Mouse (Mus musculus): ENCODE data around the gene Neurod1. TPM values are rescaled to one million over a fixed set of nuclear protein-coding genes. Genes with fewer than 3 reads are reported as not detected.

Neurod1 gene
- polyA plus RNA-seq, 2 experiments from 2014 or later, result not detected

- ATAC-seq, result no peak
Observed at GRCm38 (mm10) chr2:79443401-79443800, 13.2 kb downstream of the Neurod1 start.

GRCm38 (mm10) chr2:79442906-79443305 lies 13.6 kb downstream of the Neurod1 start:
- ATAC-seq, result no peak

- no peak for ATAC-seq
Observed at GRCm38 (mm10) chr2:79442227-79442626, 14.3 kb downstream of the Neurod1 start.

GRCm38 (mm10) chr2:79430061-79430460 lies 26.5 kb downstream of the Neurod1 start:
- ATAC-seq, result no peak

- no peak for ATAC-seq
Observed at GRCm38 (mm10) chr2:79429650-79430049, 26.9 kb downstream of the Neurod1 start.

GRCm38 (mm10) chr2:79429108-79429507 lies 27.4 kb downstream of the Neurod1 start:
- ATAC-seq, result no peak

GRCm38 (mm10) chr2:79428569-79429104 lies 27.9 kb downstream of the Neurod1 start:
- no peak for ATAC-seq

- no peak for ATAC-seq
Observed at GRCm38 (mm10) chr2:79428022-79428421, 28.5 kb downstream of the Neurod1 start.

GRCm38 (mm10) chr2:79421696-79422095 lies 34.9 kb downstream of the Neurod1 start:
- no peak for ATAC-seq

- no peak for ATAC-seq
Observed at GRCm38 (mm10) chr2:79414505-79414904, 42.0 kb downstream of the Neurod1 start.

GRCm38 (mm10) chr2:79410903-79411255 lies 45.7 kb downstream of the Neurod1 start:
- no peak for ATAC-seq

- ATAC-seq, result no peak
Observed at GRCm38 (mm10) chr2:79410247-79410902, 46.2 kb downstream of the Neurod1 start.

- no peak for ATAC-seq
Observed at GRCm38 (mm10) chr2:79405661-79406405, 50.7 kb downstream of the Neurod1 start.

Other genes with a start within 250 kb of the Neurod1 start
- gene Itga4, start 201.3 kb downstream of the Neurod1 start, polyA plus RNA-seq (2017; shearing (Covaris generic)), result 100 to 1,000 TPM; 162 to 224 TPM
- gene Cerkl, start within 50 bp of the Neurod1 start, polyA plus RNA-seq (2017; shearing (Covaris generic)), result 10 to 100 TPM; 35.8 to 46.1 TPM
- 1 to 10 TPM; 4.9 to 6.2 TPM for gene Itprid2, start 178.6 kb upstream of the Neurod1 start, polyA plus RNA-seq (2017; shearing (Covaris generic))

All from CD4-positive, CD25-positive, alpha-beta regulatory T cell, adult 4 months (primary cell).